Mouse (Mus musculus): ENCODE results near the gene 1700001K19Rik.

DNA sequence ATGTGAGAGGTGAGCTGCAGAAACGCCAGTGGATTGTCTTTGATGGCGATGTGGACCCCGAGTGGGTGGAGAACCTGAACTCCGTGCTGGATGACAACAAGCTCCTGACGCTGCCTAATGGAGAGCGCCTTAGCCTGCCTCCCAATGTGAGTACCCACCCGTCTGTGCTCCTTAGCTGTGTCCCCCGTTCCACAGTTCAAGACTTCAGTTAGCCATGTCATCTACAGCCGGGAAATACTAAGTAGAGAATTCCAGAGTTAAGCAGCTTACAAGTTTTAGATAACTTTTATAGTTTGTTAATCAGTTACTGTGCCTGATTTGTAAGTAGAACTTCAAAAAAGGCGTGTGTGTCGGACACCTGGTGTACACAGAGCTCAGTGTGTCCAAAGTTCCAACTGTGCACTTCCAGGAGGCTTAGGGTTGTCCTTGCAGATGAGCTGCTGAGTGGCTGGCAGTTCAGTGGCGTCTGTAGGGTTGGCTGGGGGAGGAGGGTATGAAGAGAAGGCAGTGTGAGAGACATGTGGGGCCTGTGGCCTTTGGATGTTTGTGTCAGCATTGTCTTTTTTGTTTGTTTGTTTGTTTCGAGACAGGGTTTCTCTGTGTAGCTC, 44.8 kb downstream of the 1700001K19Rik start:
- TF ChIP-seq CTCF (IDR thresholded peaks at IDR 0.05 in 2 of 3, conservative IDR thresholded peaks at IDR 0.05 in 1 of 3; ENCODE audit: control insufficient read depth in 1 of 3, insufficient read depth in 1 of 3, low read depth in 2 of 3, low read length in 3 of 3, poor library complexity in 1 of 3, severe bottlenecking in 1 of 3) (no peak), POLR2A (IDR thresholded peaks at IDR 0.05; ENCODE audit: control insufficient read depth in 1 of 2, insufficient read depth in 1 of 2, low read depth in 1 of 2, low read length in 2 of 2, poor library complexity in 1 of 2) (no peak), MAFK (IDR thresholded peaks at IDR 0.05; ENCODE audit: borderline replicate concordance, low read depth, low read length) (no peak), RCOR1 (IDR thresholded peaks at IDR 0.05; ENCODE audit: low read depth, low read length) (no peak), EP300 (IDR thresholded peaks at IDR 0.05; ENCODE audit: low read depth in 1 of 2, low read length in 2 of 2) (no peak), ZMIZ1 (IDR thresholded peaks at IDR 0.05; ENCODE audit: low read depth, low read length) (no peak), POLR2AphosphoS2 (IDR thresholded peaks at IDR 0.05; ENCODE audit: low read length) (no peak), MYC (IDR thresholded peaks at IDR 0.05; ENCODE audit: low read depth, low read length) (no peak), E2F4 (IDR thresholded peaks at IDR 0.05; ENCODE audit: borderline replicate concordance, low read depth, low read length) (no peak), GATA1 (IDR thresholded peaks at IDR 0.05; ENCODE audit: low read depth, low read length) (no peak), USF1 (IDR thresholded peaks at IDR 0.05; ENCODE audit: low read depth, low read length) (no peak), ZC3H11A (IDR thresholded peaks at IDR 0.05; ENCODE audit: low read depth, low read length) (no peak), TAL1 (IDR thresholded peaks at IDR 0.05; ENCODE audit: low read length) (no peak)
